Mouse (Mus musculus): ENCODE measurements around the gene Insl6. TPM values are rescaled to one million over a fixed set of nuclear protein-coding genes. Genes with fewer than 3 reads are reported as not detected.

Insl6 gene
- total RNA-seq, 2 experiments from 2014 or later = 0.53 TPM; not detected in 1

DNA sequence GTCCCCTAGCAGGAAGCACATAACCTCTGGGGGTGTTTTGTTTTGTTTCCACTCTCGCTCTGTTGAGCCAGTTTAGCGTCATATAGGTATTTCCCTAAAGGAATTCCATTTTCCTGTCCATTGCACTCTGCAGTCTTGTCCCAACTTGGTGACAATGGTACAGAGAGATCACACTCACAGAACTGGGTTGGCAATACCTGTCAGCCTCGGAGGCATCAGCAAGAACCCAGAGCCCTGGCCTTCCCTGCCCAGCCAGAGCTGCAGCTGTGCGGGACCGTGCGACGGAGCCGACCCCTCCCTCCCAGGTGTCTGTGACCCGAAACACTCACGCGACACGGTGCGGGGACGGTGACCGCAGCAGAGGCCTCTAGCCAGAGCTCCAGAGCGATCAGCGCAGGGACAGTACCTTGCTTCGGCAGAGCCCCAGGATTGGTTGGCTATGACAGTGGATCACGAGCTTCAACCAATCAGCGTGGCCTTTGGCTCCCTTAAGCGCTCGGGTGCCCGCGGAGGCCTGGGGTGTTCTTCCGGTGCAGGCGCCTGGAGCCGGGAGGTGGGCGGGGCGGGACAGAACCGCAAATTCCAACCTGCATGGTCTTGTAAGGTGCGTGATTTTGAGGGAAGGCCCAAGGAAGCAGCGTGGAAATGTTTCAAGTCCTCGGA, 36.4 kb upstream of the Insl6 start:
- peak; percentile 92 for DNase-seq (ENCODE audit: extremely low spot score in 1 of 2, low spot score in 2 of 2)
- intact Hi-C loops (cut with DNase I) = no loop called here

DNA sequence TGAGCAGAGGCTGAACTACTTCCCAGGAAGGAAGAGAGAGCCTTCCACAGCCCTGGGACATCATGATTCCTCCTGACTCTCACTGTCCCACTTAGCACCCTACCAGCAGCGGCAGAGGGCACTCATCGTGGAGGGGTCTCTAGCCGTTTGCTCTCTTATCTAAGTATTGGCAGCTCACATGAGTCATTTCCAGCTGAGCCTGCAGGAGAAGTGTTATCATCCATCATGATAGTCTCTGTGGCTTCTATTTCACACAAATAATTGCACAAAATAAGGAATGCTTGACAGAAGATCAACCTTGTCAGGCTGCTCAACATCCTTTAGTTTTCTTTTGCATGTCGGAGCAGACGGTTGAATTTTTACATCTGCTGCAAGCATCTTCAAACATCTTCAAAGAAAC, 35.1 kb upstream of the Insl6 start:
- intact Hi-C loops (cut with DNase I) = no loop called here
- no peak for DNase-seq (ENCODE audit: extremely low spot score in 1 of 2, low spot score in 2 of 2)

DNA sequence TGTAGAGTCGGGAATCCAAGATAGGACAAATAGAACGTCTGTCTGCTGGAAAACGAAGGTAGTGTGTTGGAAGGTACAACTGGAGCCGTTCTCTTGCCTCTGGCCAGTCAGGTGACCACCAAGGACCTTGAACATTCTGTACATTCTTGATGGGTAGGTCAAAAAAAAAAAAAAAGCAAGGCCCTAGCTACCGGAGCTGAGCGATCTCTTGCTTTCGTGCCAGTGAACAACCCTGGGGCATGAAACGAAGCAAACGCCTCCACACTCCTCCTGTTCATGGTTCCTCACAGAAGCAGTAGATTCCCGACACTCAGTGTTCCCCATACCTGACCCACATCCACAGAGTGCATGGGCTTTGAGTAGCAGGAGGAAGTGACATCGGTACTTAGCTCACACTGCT, 31.1 kb upstream of the Insl6 start:
- DNase-seq (ENCODE audit: extremely low spot score in 1 of 2, low spot score in 2 of 2) = no peak
- intact Hi-C loops (cut with DNase I) = loop anchor here (2.0 to 10.0 kb wide), 5 partner anchors 101 to 579 kb away; partner anchors contain the start of genes Cdc37l1 and Jak2

DNA sequence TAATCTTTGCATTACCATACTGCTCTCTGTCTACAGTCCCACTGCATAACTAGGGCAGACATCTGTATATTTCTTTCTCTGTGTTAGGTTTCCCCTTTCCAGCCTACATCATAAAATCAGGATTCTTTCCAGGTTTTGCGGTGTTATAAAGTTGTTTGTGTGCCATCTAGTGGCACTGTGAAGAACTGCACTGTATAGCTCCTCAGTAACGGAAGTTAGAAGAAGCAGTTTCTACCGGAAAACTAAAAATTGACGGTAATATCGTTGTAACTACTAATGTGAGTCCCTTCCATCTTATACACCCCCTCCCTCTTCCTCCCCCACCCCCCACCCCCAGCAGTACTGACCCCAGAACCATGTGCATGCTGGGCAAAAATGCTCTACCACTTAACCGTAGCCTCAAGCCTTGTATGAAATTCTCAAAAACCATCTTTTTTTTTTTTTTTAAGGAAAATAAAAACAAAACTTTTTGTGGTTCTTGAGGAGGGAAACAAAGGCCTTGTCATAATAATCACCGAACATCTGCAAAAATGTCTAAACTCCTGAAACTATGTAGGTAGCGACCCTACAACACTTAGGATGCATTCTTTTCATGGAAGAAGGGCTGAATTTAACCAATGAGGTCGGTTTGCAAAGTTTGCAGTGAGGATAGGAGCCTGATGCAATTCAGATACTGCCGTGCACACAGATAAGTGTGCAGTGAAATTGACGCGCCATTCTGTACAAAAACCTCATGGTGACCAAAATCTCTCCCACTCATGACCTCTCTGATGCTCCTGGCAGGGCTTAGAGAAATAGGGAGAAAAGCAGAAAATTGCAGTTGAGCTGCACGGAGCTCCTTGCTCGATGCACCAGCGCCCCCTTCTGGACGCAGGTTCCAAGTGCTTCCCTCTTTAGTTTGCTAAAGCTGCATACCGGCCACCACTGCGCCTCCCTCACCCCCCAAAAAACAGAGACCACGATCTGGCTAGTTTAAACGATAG, 30.0 kb upstream of the Insl6 start:
- intact Hi-C loops (cut with DNase I) = loop anchor here (5.0 to 10.0 kb wide), 5 partner anchors 43 to 578 kb away; partner anchors contain the start of genes Cdc37l1 and Jak2
- DNase-seq (ENCODE audit: extremely low spot score in 1 of 2, low spot score in 2 of 2) = peak; percentile 80 to 91

DNA sequence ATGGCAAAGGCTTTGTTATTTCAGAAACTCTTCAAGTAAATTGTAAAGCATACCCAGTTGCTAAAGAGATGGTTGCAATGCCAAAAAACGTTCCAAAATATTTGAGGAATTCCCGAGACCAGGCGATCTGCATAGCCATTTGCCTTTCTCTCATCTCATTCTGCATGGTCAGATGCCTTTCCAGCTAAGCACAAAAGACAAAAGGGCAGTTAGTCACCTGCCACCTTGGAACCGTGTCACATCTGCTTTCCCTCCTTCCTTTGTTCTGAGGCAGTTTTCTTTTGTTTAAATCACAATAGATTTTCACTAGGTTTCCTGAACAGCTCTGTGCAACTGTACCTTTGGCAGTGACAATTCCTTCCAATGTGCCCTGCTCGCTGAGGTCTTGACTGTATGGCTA, 25.8 kb upstream of the Insl6 start:
- DNase-seq (ENCODE audit: extremely low spot score in 1 of 2, low spot score in 2 of 2) = no peak
- intact Hi-C loops (cut with DNase I) = loop anchor here (5.0 to 10.0 kb wide), 3 partner anchors 39 to 356 kb away; partner anchors contain the start of genes Cdc37l1 and Jak2

DNA sequence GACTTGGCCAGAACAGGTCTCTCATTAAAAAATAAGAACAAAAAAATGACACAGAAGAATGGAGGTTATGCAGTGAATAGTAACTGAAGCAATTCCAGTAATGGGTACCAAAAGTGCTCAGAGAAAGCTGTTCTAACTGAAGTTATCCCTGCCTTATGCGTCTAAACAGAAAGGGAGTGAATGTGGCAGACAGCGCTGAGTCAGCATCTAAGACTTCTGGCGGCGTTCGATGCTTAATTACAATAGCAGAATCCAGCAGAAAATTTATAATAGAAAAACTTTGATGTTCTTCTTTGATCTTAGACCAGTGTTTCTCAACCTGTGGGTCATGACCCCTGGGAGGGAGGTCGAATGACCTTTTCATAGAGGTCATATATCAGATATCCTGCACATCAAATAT, 20.5 kb upstream of the Insl6 start:
- intact Hi-C loops (cut with DNase I) = no loop called here
- DNase-seq (ENCODE audit: extremely low spot score in 1 of 2, low spot score in 2 of 2) = no peak

DNA sequence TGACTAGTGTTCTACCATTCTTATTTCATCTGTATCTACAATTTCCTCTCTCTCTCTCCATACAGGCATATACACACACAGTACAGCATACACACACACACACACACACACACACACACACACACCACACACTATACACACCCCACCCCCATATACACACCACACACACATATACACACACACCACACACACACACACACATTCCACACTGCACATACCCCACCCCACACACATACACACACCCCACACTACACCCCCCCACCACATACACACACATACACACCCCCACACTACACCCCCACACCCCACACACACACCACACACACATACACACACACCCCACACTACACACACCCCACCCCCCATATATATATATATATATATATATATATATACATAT, 19.7 kb upstream of the Insl6 start:
- no peak for DNase-seq (ENCODE audit: extremely low spot score in 1 of 2, low spot score in 2 of 2)
- intact Hi-C loops (cut with DNase I) = no loop called here

DNA sequence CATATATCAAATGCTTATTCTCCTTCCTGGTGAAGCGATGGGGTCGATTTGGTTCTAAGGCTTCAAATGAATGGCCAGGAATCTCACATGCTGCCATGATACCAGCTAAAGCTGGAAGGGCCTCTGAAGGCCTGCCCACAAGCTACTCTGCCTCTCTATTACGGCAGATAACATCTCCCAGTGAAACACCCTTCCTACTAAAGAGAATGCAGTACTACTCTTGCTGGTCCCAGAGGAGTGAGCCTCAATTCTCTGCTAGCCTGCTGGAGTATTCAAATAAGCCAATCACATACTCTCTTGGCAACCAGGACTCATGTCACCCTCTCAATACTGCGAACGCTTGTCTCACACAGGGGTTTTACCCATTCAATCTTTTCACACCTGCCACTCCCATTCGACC, 17.1 kb upstream of the Insl6 start:
- DNase-seq (ENCODE audit: extremely low spot score in 1 of 2, low spot score in 2 of 2) = no peak
- intact Hi-C loops (cut with DNase I) = no loop called here

DNA sequence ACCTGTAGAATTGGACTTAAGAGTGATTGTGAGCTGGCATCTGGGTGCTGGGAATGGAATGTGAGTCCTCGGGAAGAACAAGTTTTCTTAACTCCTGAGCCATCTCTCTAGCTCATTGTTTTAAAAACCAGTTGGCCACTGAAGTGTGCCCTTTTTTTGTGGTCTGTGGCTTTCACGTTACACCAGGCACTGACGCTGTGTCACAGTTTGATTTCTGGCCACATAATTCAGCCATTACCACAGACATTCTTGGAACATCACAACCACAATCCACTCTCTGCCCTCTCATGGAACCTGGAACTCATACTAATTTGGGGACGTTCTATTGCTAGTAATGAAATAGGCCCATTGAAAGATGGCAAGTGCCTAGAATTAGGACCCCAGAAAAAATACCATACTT, 15.9 kb upstream of the Insl6 start:
- intact Hi-C loops (cut with DNase I) = no loop called here
- DNase-seq (ENCODE audit: extremely low spot score in 1 of 2, low spot score in 2 of 2) = no peak

DNA sequence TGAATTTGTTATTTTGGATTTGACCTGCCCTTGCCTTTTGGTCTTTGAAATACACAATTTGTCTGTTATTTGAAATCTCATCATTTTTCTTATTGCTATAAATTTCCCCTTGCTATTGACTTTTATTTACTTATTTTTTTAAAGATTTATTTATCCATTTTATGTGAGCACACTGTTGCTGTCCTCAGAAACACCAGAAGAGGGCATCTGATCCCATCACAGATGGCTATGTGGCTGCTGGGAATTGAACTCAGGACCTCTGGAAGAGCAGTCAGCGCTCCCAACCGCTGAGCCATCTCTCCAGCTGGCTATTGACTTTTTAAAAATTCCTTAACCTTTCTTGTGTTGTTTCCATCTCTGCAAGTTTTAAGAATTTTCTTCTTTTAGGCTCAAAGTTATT, 11.5 kb upstream of the Insl6 start:
- intact Hi-C loops (cut with DNase I) = no loop called here
- DNase-seq (ENCODE audit: extremely low spot score in 1 of 2, low spot score in 2 of 2) = no peak

DNA sequence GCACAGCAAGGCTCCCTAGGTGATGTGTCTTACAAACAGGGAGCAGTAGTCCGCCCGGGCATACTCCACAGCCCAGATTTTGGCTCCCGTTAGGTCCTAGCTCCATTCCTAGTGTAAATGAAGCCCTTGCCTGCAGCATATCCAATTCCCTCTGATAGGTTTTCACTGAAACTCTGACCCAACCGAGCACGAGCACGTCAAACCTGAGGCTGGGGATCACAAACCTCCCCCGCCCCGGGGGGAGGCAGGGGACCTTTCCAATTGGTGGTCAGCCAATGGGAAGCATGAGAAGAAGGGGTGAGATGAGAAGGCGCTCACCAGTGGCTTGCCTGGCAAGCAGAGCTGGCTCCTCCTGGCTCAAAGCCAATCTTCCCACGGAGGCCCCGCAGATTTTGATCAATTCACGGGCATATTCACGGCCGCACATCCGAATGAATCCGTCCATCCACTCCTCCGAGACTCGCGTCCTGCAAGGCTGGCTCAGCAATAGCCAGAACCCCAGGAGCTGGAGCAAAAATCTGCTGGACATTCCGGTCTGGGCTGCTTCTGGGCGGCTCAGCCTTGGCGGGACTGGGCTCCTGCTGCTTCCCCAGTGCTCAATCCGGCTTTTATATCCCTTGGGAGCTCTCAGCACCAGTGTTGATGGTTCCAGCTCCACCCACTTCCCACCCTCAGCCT, 9.1 kb upstream of the Insl6 start, which contains the start of gene Rln1:
Gene Rln1 (minus strand): TSS at position 603 of the 678 bp plus-strand sequence.
- intact Hi-C loops (cut with DNase I) = no loop called here
- DNase-seq (ENCODE audit: extremely low spot score in 1 of 2, low spot score in 2 of 2) = peak in 1 of 2 experiments; percentile 70

DNA sequence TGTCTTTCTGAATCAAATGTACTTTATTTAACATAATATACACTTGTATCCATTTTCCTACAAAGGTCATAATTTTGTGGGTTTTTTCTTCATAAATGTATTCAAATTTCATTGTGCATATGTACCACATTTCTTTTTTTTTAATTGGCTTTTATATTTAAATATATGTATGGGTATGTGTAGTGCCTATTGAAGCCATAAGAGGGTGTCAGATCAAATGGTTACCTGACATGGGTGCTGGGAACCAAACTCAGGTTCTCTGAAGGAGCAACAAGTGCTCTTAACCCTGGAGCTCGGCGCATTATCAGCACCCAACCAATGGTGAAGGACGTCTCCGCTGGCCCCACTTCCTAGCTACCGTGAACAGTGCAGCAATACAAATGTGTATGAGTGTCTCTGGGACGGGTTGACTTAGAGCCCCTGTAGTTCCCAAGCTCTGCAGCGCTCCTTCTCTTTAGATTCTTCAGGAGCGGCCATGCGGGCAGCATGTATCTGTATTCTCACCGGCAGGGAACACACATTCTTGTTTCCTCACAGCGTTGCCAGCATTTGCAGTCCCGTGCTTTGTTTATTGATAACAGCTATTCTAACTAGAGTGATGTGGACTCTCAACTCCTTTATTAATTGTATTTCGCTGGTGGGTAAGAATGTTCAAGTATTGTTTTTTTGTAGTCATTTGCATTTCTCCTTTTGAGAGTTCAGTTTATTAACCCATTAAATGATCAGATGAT, 1.8 kb upstream of the Insl6 start:
- DNase-seq (ENCODE audit: extremely low spot score in 1 of 2, low spot score in 2 of 2) = no peak
- intact Hi-C loops (cut with DNase I) = no loop called here

DNA sequence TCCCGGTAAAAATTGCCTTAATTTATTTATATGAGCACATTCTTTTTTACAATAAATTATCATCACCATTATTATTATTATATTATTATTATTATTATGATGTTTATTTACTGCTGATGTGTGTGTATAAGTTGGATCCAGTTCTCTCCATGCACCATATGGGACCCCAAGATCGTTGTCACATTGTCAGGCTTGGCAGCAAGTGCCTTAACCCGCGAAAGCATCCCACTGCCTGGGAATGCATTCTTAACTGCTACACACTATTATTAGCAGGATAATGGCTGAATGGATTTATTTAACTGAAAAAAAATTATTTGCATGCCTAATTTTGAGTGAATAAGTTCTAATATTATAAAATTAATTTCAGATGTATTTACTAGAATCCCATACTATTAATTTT, 1.2 kb upstream of the Insl6 start:
- no peak for DNase-seq (ENCODE audit: extremely low spot score in 1 of 2, low spot score in 2 of 2)
- intact Hi-C loops (cut with DNase I) = no loop called here

DNA sequence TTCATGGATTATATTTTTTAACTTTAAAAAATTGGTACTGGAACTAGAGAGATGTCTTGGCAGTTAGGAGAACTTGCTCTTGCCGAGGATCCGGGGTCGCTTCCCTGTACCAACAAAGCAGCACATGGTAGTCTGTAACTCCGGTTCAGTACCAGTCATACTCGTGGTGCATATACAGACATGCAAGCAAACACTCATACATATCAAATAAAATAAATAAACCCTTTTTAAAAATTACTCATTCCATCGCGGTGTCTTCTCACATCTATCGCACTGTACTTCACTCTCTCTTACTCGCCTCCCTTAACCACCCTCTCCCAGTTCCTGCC, 660 bp upstream of the Insl6 start:
- DNase-seq (ENCODE audit: extremely low spot score in 1 of 2, low spot score in 2 of 2) = no peak
- intact Hi-C loops (cut with DNase I) = no loop called here

DNA sequence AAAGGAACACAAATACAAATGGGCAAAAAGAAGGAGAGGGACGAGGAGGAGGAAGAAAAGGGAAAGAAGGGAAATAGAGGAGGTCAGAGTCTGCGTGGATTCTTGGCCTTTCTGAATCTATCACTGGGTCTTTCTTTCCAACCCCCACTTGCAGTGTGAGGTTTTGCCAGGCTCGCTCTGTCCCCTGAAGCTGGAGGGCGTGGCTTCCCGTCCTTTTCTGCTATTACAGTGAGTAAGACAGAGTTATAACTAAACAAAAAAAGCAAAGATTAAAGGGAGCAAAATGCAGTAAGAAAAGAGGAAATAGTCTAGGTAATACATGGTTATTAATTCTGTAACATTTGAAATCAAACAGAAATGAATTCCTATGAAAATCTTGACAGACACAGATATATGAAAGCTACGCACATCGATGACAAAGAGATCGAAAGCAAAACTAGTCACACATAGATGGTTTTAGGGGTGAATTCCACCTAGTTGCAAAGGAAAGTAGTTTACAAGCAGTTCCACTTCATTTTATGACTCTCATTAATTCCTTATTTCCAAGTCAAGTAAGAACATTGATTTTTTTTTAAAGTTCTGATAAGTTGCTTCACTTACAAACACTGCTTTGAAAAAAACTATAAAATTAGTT, 1.6 kb downstream of the Insl6 start:
- DNase-seq (ENCODE audit: extremely low spot score in 1 of 2, low spot score in 2 of 2) = no peak
- intact Hi-C loops (cut with DNase I) = no loop called here

DNA sequence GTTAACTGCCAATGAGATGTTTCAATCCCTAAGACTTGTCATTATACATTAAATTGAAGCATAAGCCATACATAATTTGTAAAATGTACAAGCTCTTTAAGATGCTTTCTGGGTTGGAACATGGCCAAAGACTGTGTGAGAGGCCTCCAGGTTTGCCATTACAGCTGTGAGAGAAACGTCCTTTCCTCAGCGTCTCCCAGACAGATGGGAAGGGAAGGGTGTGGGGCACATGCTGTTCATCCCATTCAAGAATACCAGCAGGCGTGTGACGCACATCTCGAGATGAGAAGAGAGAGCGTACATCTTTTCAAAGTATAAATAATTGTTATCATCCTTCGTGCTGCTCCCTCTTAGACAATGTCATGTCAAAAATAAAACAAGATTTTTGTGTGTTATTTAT, 12.5 kb downstream of the Insl6 start:
- DNase-seq (ENCODE audit: extremely low spot score in 1 of 2, low spot score in 2 of 2) = no peak

DNA sequence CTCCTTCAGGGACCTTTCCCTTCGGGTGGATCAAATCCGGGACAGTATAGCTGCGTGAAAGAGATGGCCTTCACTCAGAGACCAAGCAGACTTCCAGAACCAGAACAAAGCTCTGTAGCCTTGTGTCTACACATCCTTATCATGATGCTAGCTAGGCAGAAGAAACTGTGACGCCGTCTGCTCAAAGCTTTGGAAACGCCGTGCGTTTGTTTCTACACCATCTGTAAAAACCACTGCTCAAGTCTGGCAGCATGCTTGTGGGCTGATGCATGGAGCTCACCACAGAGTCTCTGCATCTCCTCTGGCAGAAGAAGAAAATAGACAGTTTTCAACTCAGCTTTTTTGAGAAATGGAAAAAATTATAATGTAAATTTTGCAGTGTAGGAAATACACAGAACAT, 13.4 kb downstream of the Insl6 start:
- intact Hi-C loops (cut with DNase I) = loop anchor here (5.0 kb wide), 1 partner anchor 41 kb away; no protein-coding TSS in a partner anchor
- no peak for DNase-seq (ENCODE audit: extremely low spot score in 1 of 2, low spot score in 2 of 2)

More for the DNA sequence above, 12.5 kb downstream of the Insl6 start:
- intact Hi-C loops (cut with DNase I) = loop anchor here (5.0 kb wide), 1 partner anchor 40 kb away; no protein-coding TSS in a partner anchor

DNA sequence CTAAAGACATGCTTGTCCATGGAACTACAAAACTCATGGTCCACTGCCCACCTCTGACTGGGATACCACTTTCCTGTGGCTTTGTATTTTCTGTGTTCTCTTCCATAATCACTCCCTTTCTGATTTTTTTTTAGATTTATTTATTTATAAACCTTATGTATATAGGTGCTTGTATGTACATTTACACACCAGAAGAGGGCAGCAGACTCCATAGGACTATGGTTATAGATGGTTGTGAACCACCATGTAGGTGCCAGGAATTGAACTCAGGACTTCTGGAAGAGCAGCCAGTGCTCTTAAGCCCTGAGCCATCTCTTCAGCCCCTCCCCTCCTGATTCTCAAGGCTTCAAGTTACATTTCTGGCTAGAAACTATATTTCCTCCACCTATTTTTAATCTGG, 16.3 kb downstream of the Insl6 start:
- no peak for DNase-seq (ENCODE audit: extremely low spot score in 1 of 2, low spot score in 2 of 2)
- intact Hi-C loops (cut with DNase I) = no loop called here

Measured in left cerebral cortex, postnatal 10 days (tissue).